Mouse (Mus musculus) stomach, embryonic 15.5 days (tissue): ENCODE results near the gene Cul5. TPM values are rescaled to one million over a fixed set of nuclear protein-coding genes. Genes with fewer than 3 reads are reported as not detected.

Experiments used
- polyA plus RNA-seq: library from polyadenylated mRNA; unstranded; fragments of >200 nt; fragmentation: Nextera tagmentation; extraction: Ambion mirVana; gene quantifications from 2 replicates; pipeline ENCODE4 v1.2.1, GENCODE M21; 2015

Gene Cul5
- polyA plus RNA-seq, 1 experiment from 2014 or later = 32.7 TPM

Other genes starting within 250 kb of the Cul5 start
- 11.8 and 12.4 TPM in 2 replicates for gene Atm, start 133.3 kb downstream of the Cul5 start, polyA plus RNA-seq
- gene Npat, start 133.0 kb downstream of the Cul5 start, polyA plus RNA-seq = 14.6 and 15.6 TPM in 2 replicates
- gene Acat1, start 59.6 kb downstream of the Cul5 start, polyA plus RNA-seq = 106 and 118 TPM in 2 replicates
- gene Rab39, start 36.2 kb upstream of the Cul5 start, polyA plus RNA-seq = 0.53 and 0.59 TPM in 2 replicates
- 7.9 and 8.4 TPM in 2 replicates for gene Slc35f2, start 101.5 kb upstream of the Cul5 start, polyA plus RNA-seq
- gene Sln, start 180.2 kb upstream of the Cul5 start, polyA plus RNA-seq = 1.6 and 4.9 TPM in 2 replicates